Mouse (Mus musculus) hindbrain, embryonic 14.5 days (tissue): ENCODE results near the gene Slc22a16. TPM values are rescaled to one million over a fixed set of nuclear protein-coding genes. Genes with fewer than 3 reads are reported as not detected.

Experiments used
- ATAC-seq: fragments of 200-750 bp; cut with Nextera tagmentation; 2 replicates; pipeline ENCODE4 v1.8.0; 2017; ENCODE audit warnings: moderate number of reproducible peaks, mild to moderate bottlenecking, moderate TSS enrichment, moderate library complexity; ENCODE audit not compliant: low FRiP score
- DNase-seq: peaks from one replicate; pipeline ENCODE4 v3.0.0-alpha.2; 2015; ENCODE audit warnings: low spot score
- H3K27ac ChIP-seq: fragments of 300-500 bp; sonication (generic); 2 replicates; pipeline ENCODE4 v1.5.1; 2014; ENCODE audit warnings: mild to moderate bottlenecking, moderate library complexity
- H3K27me3 ChIP-seq: fragments of 300-500 bp; sonication (generic); 2 replicates; pipeline ENCODE4 v1.6.1; 2014; ENCODE audit warnings: mild to moderate bottlenecking, low read length, mixed read lengths; ENCODE audit not compliant: control insufficient read depth, insufficient read depth
- H3K36me3 ChIP-seq: fragments of 300-500 bp; sonication (generic); replicated peaks from 2 replicates; pipeline ENCODE4 v1.6.1; 2014; ENCODE audit not compliant: control insufficient read depth, insufficient read depth
- H3K4me1 ChIP-seq: fragments of 300-500 bp; sonication (generic); replicated peaks from 2 replicates; pipeline ENCODE4 v1.6.1; 2014; ENCODE audit warnings: antibody characterized with exemption, low read length, mixed read lengths; ENCODE audit not compliant: control insufficient read depth, insufficient read depth
- H3K4me2 ChIP-seq: fragments of 300-500 bp; sonication (generic); replicated peaks from 2 replicates; pipeline ENCODE4 v1.6.1; 2014; ENCODE audit warnings: mild to moderate bottlenecking, moderate library complexity
- H3K4me3 ChIP-seq: fragments of 300-500 bp; sonication (generic); replicated peaks from 2 replicates; pipeline ENCODE4 v1.5.1; 2014; ENCODE audit warnings: mild to moderate bottlenecking, low read length
- H3K9ac ChIP-seq: fragments of 300-500 bp; sonication (generic); 2 replicates; pipeline ENCODE4 v1.6.1; 2014
- H3K9me3 ChIP-seq: fragments of 300-500 bp; sonication (generic); 2 replicates; pipeline ENCODE4 v1.6.1; 2016; ENCODE audit warnings: low read length; ENCODE audit not compliant: control insufficient read depth
- WGBS: fragments of 180-500 bp; shearing (Covaris S2); extraction: QIAGEN DNeasy Blood & Tissue Kit; methylation state at CpG from one replicate; pipeline ENCODE4 v1.1.7; 2014; 5-methylcytosine and 5-hydroxymethylcytosine counted together
- polyA plus RNA-seq: library from polyadenylated mRNA; unstranded; fragments of >200 nt; fragmentation: Nextera tagmentation; extraction: Ambion mirVana; gene quantifications from 2 replicates; pipeline ENCODE4 v1.2.1, GENCODE M21; 2014

Slc22a16 gene
- polyA plus RNA-seq, 1 experiment from 2014 or later = not detected

DNA sequence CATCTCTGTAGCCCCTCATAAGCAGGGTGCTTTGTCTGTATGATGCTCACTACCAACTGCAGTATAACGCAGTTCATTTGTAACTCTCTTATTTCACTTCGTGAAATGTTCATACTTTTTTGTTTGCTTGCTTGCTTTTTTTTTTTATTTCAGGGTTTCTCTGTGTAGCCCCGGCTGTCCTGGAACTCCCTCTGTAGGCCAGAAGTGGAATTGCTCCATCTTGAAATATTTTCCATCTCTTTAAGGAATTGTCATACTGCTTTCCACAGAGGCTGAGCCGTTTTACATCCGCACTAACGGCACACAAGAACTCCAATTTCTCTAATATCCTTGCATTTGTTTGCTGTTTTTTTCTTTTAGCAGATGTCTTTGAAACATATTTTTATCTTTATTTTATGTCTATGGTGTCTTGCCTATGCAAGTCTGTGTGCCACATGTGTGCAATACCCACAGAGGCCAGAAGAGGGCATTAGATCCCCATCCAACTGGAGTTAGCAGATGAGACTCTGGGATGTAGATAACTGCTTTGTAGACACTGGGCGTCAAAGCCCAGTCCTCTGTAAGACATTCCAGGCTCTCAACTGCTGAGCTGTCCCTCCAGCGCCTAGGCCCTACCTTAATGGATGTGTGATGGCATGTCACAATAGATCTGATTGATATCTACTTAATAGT, 13.6 kb downstream of the Slc22a16 start:
- no peaks in the 10 kb centered on the region for H3K36me3 ChIP-seq
- DNase-seq (no peak), ATAC-seq (no peak)
- no peak overlapping the region for H3K4me2 ChIP-seq
- WGBS = 78% methylated on average over 8 of the region's 8 CpGs
- no peaks in the 10 kb centered on the region for H3K4me1 ChIP-seq
- H3K9me3 ChIP-seq = 0 out of 2 replicates have a peak, but pooled peaks cover 4% of the 10 kb centered on the region
- no peak overlapping the region for H3K27ac ChIP-seq
- no peak overlapping the region for H3K9ac ChIP-seq
- no peak overlapping the region for H3K4me3 ChIP-seq
- no peaks in the 10 kb centered on the region for H3K27me3 ChIP-seq

DNA sequence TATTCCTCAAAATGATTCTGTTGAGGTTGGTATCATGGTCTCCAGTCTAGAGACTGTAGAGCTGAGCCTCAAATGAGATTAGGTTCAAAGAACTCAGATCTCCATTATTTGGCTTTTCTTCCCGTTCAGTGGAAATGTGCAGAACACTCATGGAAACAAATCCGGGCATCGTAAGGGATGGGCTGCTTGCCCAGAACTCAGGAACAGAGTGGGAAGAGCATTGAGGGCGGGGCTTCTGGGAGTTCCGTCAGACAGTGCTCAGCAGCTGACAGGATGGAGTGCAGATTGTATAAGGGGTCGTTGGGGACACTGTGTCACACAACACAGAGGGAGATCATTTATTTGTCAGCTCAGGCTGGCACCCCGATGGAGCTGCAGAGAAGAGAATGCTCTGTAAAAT, 22.1 kb downstream of the Slc22a16 start:
- H3K9ac ChIP-seq = no peak overlapping the region
- no peaks in the 10 kb centered on the region for H3K4me1 ChIP-seq
- ATAC-seq (no peak), DNase-seq (no peak)
- no peak overlapping the region for H3K4me2 ChIP-seq
- H3K36me3 ChIP-seq = no peaks in the 10 kb centered on the region
- no peaks in the 10 kb centered on the region for H3K27me3 ChIP-seq
- no peak overlapping the region for H3K27ac ChIP-seq
- H3K4me3 ChIP-seq = no peak overlapping the region
- no peaks in the 10 kb centered on the region for H3K9me3 ChIP-seq
- 74% methylated on average over 7 of the region's 7 CpGs for WGBS

DNA sequence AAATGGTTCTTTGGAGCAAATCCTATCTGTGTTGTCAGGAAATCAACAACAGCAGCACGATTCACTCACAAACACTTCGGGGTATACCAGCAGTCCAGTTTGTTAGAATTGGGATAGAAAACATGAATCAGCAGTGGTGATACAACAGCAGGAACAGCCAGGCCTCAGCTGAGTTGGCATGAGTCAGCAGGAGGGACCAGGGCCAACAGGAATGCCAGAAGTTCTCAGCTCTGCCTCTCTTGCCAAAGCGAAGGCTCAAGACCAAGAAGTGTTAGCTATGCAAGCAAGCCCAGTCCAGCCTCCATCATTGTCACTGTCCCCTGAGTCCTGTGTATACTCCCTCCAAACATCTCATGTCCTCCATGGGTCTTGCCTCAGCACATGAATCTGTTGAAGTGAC, 27.0 kb downstream of the Slc22a16 start:
- Histone ChIP-seq H3K27me3 (no peaks in the 10 kb centered on the region), H3K4me2 (no peak overlapping the region), H3K9ac (no peak overlapping the region), H3K27ac (no peak overlapping the region), H3K4me1 (no peaks in the 10 kb centered on the region), H3K36me3 (no peaks in the 10 kb centered on the region), H3K9me3 (no peaks in the 10 kb centered on the region), H3K4me3 (no peak overlapping the region)
- ATAC-seq (no peak), DNase-seq (no peak)
- 93% methylated on average over 3 of the region's 3 CpGs for WGBS

DNA sequence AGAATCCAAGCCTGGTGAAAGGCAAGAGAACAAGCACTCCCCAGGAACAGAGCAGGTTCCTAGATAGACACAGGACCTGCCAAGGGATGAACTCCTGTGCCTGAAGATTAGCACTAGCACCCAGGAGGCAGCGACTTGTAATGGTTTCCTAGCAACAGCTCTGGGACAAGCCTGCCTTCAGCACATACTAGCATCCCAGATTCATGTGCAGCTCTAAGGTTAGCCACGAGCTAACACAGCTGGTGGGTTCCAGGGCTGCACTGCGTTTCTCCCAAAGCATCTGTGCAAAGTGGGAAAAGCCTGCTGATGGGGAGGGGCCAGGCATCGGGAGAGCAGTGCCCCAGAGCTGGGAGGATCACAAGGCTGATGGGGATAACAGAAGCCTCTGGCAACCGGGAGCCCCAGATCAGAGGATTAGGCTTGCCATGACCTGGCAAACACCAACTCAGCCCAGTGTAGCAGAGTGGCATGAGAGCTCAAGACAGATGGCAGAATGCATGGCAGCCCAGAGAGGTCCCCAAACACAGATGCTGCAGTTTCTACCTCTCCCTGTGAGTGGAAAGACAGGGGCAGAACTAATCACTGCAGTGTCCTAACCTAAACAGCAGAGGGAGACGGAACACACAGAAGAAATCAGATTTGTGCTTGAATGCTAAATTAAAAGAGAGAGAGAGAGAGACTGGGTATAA, 34.7 kb downstream of the Slc22a16 start:
- no peak overlapping the region for H3K4me3 ChIP-seq
- no peak overlapping the region for H3K4me2 ChIP-seq
- H3K36me3 ChIP-seq = no peaks in the 10 kb centered on the region
- no peaks in the 10 kb centered on the region for H3K27me3 ChIP-seq
- peaks cover 7% of the 10 kb centered on the region; the same call in 1 of the 2 replicates for H3K9me3 ChIP-seq
- H3K9ac ChIP-seq = no peak overlapping the region
- DNase-seq (peak; percentile 46), ATAC-seq (no peak)
- H3K27ac ChIP-seq = no peak overlapping the region
- WGBS = 55% methylated on average over 6 of the region's 6 CpGs
- H3K4me1 ChIP-seq = no peaks in the 10 kb centered on the region

DNA sequence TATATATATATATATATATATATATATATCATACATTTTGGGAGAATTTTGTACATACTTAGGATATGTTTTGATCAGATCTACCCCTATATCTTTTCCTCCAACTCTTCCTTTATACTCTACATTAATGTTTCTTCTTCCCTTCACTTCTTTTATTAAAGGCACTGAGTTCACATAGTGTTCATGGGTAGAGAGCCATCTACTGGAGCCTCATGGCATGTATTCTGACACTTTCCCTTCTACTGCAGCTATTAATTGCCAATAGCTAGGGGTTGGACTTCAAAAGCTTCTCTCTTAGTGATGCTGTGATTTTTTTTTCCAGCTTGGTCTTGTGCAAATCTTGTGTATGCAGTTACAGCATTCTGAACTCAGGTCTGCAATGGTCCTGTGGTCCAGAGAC, 47.8 kb downstream of the Slc22a16 start:
- ATAC-seq (no peak), DNase-seq (no peak)
- no peak overlapping the region for H3K4me3 ChIP-seq
- H3K27ac ChIP-seq = no peak overlapping the region
- no peaks in the 10 kb centered on the region for H3K27me3 ChIP-seq
- no peak overlapping the region for H3K9ac ChIP-seq
- no peak overlapping the region for H3K4me2 ChIP-seq
- no peaks in the 10 kb centered on the region for H3K4me1 ChIP-seq
- H3K9me3 ChIP-seq = no peaks in the 10 kb centered on the region
- no peaks in the 10 kb centered on the region for H3K36me3 ChIP-seq

DNA sequence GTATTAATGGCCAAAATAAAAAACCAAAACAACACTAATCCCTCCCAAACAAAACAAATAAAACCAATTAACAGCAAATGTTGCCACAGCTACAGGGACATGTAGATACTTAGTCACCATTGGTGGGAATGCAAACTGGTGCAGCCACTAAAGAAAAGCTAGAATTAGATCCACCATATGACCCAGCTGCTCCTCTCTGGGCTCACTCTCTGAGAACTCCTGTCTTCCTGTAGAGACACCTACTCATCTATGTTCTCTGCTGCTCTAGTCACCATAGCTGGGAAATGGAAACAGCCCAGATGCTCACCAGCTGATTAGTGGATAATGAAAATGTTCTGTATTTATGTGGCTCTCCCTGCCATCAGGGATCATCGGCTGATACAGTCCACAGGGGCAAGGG, 49.6 kb downstream of the Slc22a16 start:
- Histone ChIP-seq H3K27ac (no peak overlapping the region), H3K27me3 (no peaks in the 10 kb centered on the region)
- WGBS = 94% methylated on average over 1 of the region's 1 CpGs

DNA sequence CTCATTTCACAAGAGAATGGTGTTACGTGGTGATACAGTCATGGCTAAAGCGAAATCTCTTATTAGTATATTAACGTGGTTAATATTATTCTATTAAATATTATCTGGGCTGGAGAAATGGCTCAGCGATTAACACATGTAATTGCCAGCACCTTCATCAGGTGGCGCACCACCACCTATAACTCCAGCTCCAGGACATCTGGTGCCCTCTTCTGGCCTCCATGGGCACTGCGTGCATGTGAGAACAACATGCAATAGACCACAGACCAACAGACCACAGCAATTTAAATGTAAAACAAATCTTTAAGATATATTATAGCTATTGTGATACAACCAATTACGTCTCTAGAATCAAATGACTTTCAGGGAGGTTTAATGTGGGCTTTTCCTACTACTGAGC, 59.0 kb downstream of the Slc22a16 start:
- H3K4me3 ChIP-seq = no peak overlapping the region

More for the DNA sequence above, 49.6 kb downstream of the Slc22a16 start:
- Histone ChIP-seq H3K4me3 (no peak overlapping the region), H3K36me3 (no peaks in the 10 kb centered on the region), H3K4me1 (no peaks in the 10 kb centered on the region), H3K4me2 (no peak overlapping the region), H3K9me3 (no peaks in the 10 kb centered on the region), H3K9ac (no peak overlapping the region)
- DNase-seq (no peak), ATAC-seq (no peak)

DNA sequence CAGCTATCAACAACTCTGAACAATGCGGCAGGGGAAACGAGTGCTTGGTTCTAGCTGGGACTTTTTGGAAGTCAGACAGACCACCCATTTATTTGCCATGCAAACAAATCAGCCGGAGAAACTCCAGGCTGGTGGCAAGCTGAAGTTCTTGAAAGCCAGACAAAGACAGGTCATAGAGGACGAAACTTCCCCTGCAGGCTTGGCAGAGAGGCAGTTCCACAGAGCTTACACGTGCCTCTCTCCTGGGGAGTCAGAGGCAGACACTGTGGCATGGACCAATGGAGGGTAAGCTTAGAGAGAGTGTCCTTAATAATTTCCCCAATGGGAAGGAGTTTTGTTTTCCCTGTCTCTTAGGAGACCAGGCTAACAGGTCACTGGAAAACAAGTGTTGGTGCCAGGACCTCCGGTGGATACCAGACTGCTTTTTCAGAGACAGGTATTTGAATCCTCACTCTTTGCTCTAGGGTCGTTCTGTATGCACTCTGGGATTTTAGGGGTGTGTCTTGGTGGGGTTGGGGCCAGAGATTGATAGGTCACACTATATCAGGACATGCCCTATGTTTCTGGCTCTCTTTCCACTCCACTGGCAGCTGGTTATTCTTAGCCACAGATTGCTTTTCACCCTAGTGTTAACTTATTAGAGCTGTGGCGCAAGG, 59.6 kb downstream of the Slc22a16 start, which contains the start of gene Ddo:
Ddo (plus strand) TSS at position 356 of the 656 bp plus-strand sequence.
- no peak for DNase-seq
- 66% methylated on average over 8 of the region's 8 CpGs for WGBS
- no peak for ATAC-seq
- H3K9ac ChIP-seq = no peak within 1 kb of the TSS
- no peak within 1 kb of the TSS for H3K4me2 ChIP-seq
- H3K4me1 ChIP-seq = no peaks in the 10 kb centered on the region
- no peak within 1 kb of the TSS for H3K27ac ChIP-seq
- H3K36me3 ChIP-seq = no peaks in the 10 kb centered on the region
- H3K27me3 ChIP-seq = no peaks in the 10 kb centered on the region
- no peak within 1 kb of the TSS for H3K4me3 ChIP-seq
- H3K9me3 ChIP-seq = no peaks in the 10 kb centered on the region

More for the DNA sequence above, 59.0 kb downstream of the Slc22a16 start:
- H3K27me3 ChIP-seq = no peaks in the 10 kb centered on the region
- 74% methylated on average over 7 of the region's 7 CpGs for WGBS
- no peaks in the 10 kb centered on the region for H3K9me3 ChIP-seq
- H3K4me1 ChIP-seq = no peaks in the 10 kb centered on the region
- no peak overlapping the region for H3K27ac ChIP-seq
- no peaks in the 10 kb centered on the region for H3K36me3 ChIP-seq
- DNase-seq = no peak
- H3K9ac ChIP-seq = no peak overlapping the region
- H3K4me2 ChIP-seq = no peak overlapping the region
- no peak for ATAC-seq

DNA sequence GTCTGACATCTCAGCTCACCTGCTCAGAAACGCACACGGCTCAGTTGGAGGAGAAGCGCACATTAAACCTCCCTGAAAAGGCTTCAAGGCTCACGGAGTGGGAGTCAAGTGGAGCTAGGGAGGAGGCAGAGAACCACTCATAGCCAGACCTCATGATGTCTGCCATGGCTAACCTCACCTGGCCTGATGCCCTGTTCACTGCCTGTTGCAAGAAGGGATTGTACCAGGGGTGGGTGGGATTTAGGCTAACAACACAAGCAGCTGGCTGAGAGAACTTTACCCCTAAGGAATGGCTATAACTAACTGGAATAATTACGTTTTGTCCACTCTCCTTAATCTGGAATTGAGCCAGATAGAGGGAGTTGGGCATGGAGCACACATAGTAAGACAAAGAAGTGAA, 60.3 kb downstream of the Slc22a16 start:
- DNase-seq (no peak), ATAC-seq (no peak)
- Histone ChIP-seq H3K27me3 (no peaks in the 10 kb centered on the region), H3K27ac (no peak overlapping the region), H3K4me1 (no peaks in the 10 kb centered on the region), H3K9me3 (no peaks in the 10 kb centered on the region), H3K36me3 (no peaks in the 10 kb centered on the region), H3K4me3 (no peak overlapping the region), H3K4me2 (no peak overlapping the region), H3K9ac (no peak overlapping the region)
- 79% methylated on average over 5 of the region's 5 CpGs for WGBS
